In genomic region chr11:67664918-67665317, GRCm38 (mm10) we compare ENCODE assay signal across 26 mouse cellular contexts. TPM values are rescaled to one million over a fixed set of nuclear protein-coding genes. Genes with fewer than 3 reads are reported as not detected.
DNase-seq lines count a peak whose midpoint lies in the region; TF ChIP-seq lines count a peak whose summit lies in the region.
"Had no signal": no experiment of that assay in that cellular context is flagged by ENCODE, and none has a peak within 500 bp of the region (broad histone marks: within the 10 kb centered on the region; RNA-seq: fewer than 3 reads in every experiment).

No protein-coding gene starts in this region.

- peaks cover 77% of the 10 kb centered on the region for H3K4me1 ChIP-seq in cerebellum, adult 2 months (ENCODE audit: control insufficient read depth, insufficient read depth, low read length)
- H3K4me1 ChIP-seq: embryonic facial prominence, embryonic 10.5 days; heart, embryonic 10.5 days; hindbrain, embryonic 12.5 days had no signal

- no peak for DNase-seq in cerebellum, adult 2 months
- DNase-seq in cerebellum, postnatal 36 days: no peak
- peak; percentile 51 to 62 for DNase-seq in frontal cortex, postnatal 36 days (ENCODE audit: low spot score in 2 of 2)
- no peak for DNase-seq in frontal cortex, postnatal 10 days (ENCODE audit: low spot score in 2 of 2)
- peak in 1 of 2 experiments; percentile 63 for DNase-seq in left cerebral cortex, adult 2 months (ENCODE audit: extremely low spot score in 1 of 2, low spot score in 2 of 2)
- no peak for DNase-seq in left cerebral cortex, postnatal 10 days (ENCODE audit: extremely low spot score in 1 of 2, low spot score in 2 of 2)
- DNase-seq in right cerebral cortex, postnatal 25 days: peak; percentile 65
- no peak for DNase-seq in right cerebral cortex, postnatal 14 days
- DNase-seq: adrenal gland, adult 8-10 months; adrenal gland, postnatal 36 days; B cell, adult 2 months; gastrocnemius, adult 2 months; gastrocnemius, postnatal 36 days; heart, adult 18-20 months; heart, postnatal 10 days; heart, postnatal 4 days had no signal

- peak overlapping the region; percentile 90 for H3K27ac ChIP-seq in cerebellum, adult 2 months (ENCODE audit: insufficient read depth, low read length)
- H3K27ac ChIP-seq in left cerebral cortex, adult 2 months: peak overlapping the region; percentile 93
- H3K27ac ChIP-seq: embryonic facial prominence, embryonic 10.5 days; heart, embryonic 10.5 days; hindbrain, embryonic 12.5 days had no signal

- TF ChIP-seq POLR2A in cerebellum, adult 2 months (IDR thresholded peaks at IDR 0.05; ENCODE audit: borderline replicate concordance, insufficient read depth, low read length): no peak

- no peak for TF ChIP-seq CTCF in cerebellum, adult 2 months (IDR thresholded peaks at IDR 0.05; ENCODE audit: borderline replicate concordance, insufficient read depth, low read depth, low read length)
- no peak for TF ChIP-seq CTCF in left cerebral cortex, adult 2 months (IDR thresholded peaks at IDR 0.05)

- intact Hi-C loops in left cerebral cortex, adult 2 months (cut with DNase I): loop anchor here (2.0 kb wide), 1 partner anchor 68 kb away; no protein-coding TSS in a partner anchor
- intact Hi-C loops in left cerebral cortex, postnatal 10 days (cut with DNase I): no loop called here

- H3K27me3 ChIP-seq in cerebellum, adult 2 months (ENCODE audit: control insufficient read depth, insufficient read depth, low read length): no peaks in the 10 kb centered on the region
- H3K27me3 ChIP-seq: hindbrain, embryonic 12.5 days had no signal

- 92% methylated on average over 6 of the region's 6 CpGs for WGBS in cerebellum, adult 2 months

- H3K4me3 ChIP-seq in cerebellum, adult 2 months (replicated peaks; ENCODE audit: insufficient read depth, low read depth, low read length): no peak overlapping the region
- H3K4me3 ChIP-seq in left cerebral cortex, adult 2 months: peak overlapping the region; percentile 8; the same call in 1 of the 2 replicates
- H3K4me3 ChIP-seq: embryonic facial prominence, embryonic 10.5 days; gastrocnemius, adult 2 months; heart, embryonic 10.5 days; hindbrain, embryonic 12.5 days had no signal

RNA-seq across cellular contexts. Expression of gene Rcvrn, which starts 30.2 kb away (rescaled TPM):
- polyA plus RNA-seq in cerebellum, adult 2 months (2012; rRNA removed): 0.41 and 0.86 TPM in 2 replicates
- 1 to 10 TPM in 1 of 2 experiments, under 1 TPM in 1; 0.91 to 3.2 TPM for total RNA-seq in left cerebral cortex, adult 2 months (2021)
- total RNA-seq in left cerebral cortex, postnatal 10 days (2021): 1 to 10 TPM; 2.8 to 3.0 TPM
- total RNA-seq: G1E; gastrocnemius, adult 2 months; gastrocnemius, postnatal 36 days; heart, adult 18-20 months; heart, postnatal 10 days had no signal
- polyA plus RNA-seq: CD4-positive, CD25-positive, alpha-beta regulatory T cell, adult 4 months; embryonic facial prominence, embryonic 10.5 days; embryonic facial prominence, embryonic 14.5 days; forebrain, embryonic 14.5 days; G1E; heart, embryonic 10.5 days; heart, embryonic 14.5 days; hindbrain, embryonic 12.5 days; hindbrain, embryonic 16.5 days; inflammation-experienced regulatory T-cells, adult 6 months had no signal

Comparison
In these comparisons a context has a peak if more than half of its experiments do, and no peak if none do; other contexts are left out.
1. DNase-seq: peak in frontal cortex, postnatal 36 days (2 of 2) and right cerebral cortex, postnatal 25 days (single experiment); none in cerebellum, adult 2 months (0 of 2), cerebellum, postnatal 36 days (0 of 2), frontal cortex, postnatal 10 days (0 of 2), left cerebral cortex, postnatal 10 days (0 of 2) and right cerebral cortex, postnatal 14 days (single experiment).